Comparison of ENCODE assay signal across 9 mouse cellular contexts in the genomic region with DNA sequence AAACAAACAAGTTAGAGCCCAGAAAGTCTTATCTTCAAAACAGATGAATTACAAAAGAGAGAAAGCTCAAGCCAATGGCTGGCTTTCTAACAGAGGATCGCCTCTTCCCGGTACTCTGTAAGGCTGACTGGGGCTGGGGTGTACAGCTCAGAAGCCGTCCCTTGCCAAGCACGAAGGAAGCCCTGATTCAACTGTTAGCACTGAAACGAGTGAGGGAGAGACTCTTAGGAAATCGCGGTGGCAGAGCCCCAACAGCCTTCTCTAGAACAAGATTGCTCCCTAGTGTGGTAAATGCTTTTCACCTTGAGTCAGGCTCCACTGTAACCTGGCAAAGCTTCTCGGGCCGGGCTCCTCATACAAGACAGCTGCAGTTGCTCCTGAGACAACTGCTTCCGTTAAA.
A peak's percentile ranks its signal among the peaks of the same experiment; 100 is the strongest.
DNase-seq lines count a peak whose midpoint lies in the region; ATAC-seq lines count a peak whose summit lies in the region.
"Had no signal": no experiment of that assay in that cellular context is flagged by ENCODE, and none has a peak within 500 bp of the region (broad histone marks: within the 10 kb centered on the region; RNA-seq: fewer than 3 reads in every experiment).

No protein-coding gene starts in this region.

- no peak for ATAC-seq in CD4-positive, CD25-positive, alpha-beta regulatory T cell, adult 4 months

- H3K9me3 ChIP-seq in heart, embryonic 10.5 days = no peaks in the 10 kb centered on the region
- H3K9me3 ChIP-seq: hindbrain, embryonic 15.5 days had no signal

- H3K27ac ChIP-seq in heart, embryonic 10.5 days = no peak overlapping the region
- H3K27ac ChIP-seq: hindbrain, embryonic 15.5 days had no signal

- H3K27me3 ChIP-seq in heart, embryonic 10.5 days (ENCODE audit: insufficient read depth, poor library complexity, severe bottlenecking) = no peaks in the 10 kb centered on the region
- H3K27me3 ChIP-seq: hindbrain, embryonic 15.5 days had no signal

- H3K36me3 ChIP-seq in heart, embryonic 10.5 days = no peaks in the 10 kb centered on the region
- H3K36me3 ChIP-seq: hindbrain, embryonic 15.5 days had no signal

- H3K4me1 ChIP-seq in heart, embryonic 10.5 days = peaks cover 4% of the 10 kb centered on the region
- H3K4me1 ChIP-seq: hindbrain, embryonic 15.5 days had no signal

- DNase-seq in 416B (ENCODE audit: low read depth) = peak; percentile 69
- DNase-seq in adrenal gland, adult (ENCODE audit: inconsistent age in 2 of 2, low spot score in 1 of 2) = peak; percentile 81 to 95
- DNase-seq in heart, embryonic 10.5 days (ENCODE audit: low spot score) = no peak
- peak; percentile 55 to 85 for DNase-seq in kidney, postnatal 25 days
- DNase-seq in naive thymus-derived CD4-positive, alpha-beta T cell, adult 2 months (ENCODE audit: low read depth) = peak; percentile 52
- DNase-seq in yolk sac, embryonic 10.5 days (ENCODE audit: low spot score) = peak; percentile 24
- DNase-seq in cerebellum, postnatal 36 days = no peak

- 0 out of 2 replicates have a peak overlapping the region, but pooled peaks have one; percentile 12 for H3K4me3 ChIP-seq in heart, embryonic 10.5 days
- H3K4me3 ChIP-seq: hindbrain, embryonic 15.5 days had no signal

- 33% methylated on average over 10 of the region's 10 CpGs for WGBS in heart, embryonic 10.5 days

Comparison
In these comparisons a context has a peak if more than half of its experiments do, and no peak if none do; other contexts are left out.
1. DNase-seq: peak in 416B (single experiment), adrenal gland, adult (2 of 2), kidney, postnatal 25 days (2 of 2), naive thymus-derived CD4-positive, alpha-beta T cell, adult 2 months (single experiment) and yolk sac, embryonic 10.5 days (single experiment); none in heart, embryonic 10.5 days (single experiment) and cerebellum, postnatal 36 days (0 of 2).